Mouse (Mus musculus): ENCODE data around the gene Zyg11b. TPM values are rescaled to one million over a fixed set of nuclear protein-coding genes. Genes with fewer than 3 reads are reported as not detected.

Gene Zyg11b
- 100 to 1,000 TPM; 150 to 152 TPM for total RNA-seq (2021)

DNA sequence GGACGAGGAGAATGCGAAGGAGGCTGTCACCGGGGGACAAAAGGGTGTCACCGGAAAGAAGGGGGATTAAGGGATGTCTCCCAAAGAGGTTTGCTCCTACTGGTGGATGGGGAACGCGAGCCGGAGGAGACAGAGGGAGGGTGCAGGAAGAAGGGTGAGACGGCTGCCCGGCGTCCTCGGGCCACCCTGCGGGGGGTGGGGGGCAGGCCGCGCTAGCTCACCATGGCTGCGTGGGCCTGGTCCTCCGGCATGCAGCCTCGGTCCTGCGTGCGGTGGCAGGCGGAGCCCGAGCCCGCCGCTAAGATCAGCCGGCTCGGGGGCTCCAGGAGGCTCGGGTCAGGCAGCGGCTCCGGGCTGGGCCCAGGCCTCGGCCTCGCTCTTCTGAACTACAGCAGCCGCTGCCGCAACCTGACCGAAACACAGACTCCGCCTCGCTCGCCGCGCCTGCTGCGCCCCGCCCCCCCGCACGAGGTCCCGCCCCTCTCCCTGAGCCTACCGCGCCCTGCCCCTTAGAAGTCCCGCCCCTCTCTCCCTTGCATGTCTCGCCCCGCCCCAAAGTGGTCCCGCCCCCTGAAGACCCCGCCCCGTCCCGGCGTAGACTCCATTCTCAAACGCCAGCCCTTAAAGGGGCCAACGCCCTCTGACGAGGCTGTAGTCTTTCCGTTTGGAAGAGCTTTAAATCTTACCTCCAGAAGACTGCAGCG lies at the start of gene Zyg11b:
TSS of gene Zyg11b (minus strand) at position 427 of the 704 bp plus-strand sequence.
- intact Hi-C loops (cut with DNase I), result no loop called here

DNA sequence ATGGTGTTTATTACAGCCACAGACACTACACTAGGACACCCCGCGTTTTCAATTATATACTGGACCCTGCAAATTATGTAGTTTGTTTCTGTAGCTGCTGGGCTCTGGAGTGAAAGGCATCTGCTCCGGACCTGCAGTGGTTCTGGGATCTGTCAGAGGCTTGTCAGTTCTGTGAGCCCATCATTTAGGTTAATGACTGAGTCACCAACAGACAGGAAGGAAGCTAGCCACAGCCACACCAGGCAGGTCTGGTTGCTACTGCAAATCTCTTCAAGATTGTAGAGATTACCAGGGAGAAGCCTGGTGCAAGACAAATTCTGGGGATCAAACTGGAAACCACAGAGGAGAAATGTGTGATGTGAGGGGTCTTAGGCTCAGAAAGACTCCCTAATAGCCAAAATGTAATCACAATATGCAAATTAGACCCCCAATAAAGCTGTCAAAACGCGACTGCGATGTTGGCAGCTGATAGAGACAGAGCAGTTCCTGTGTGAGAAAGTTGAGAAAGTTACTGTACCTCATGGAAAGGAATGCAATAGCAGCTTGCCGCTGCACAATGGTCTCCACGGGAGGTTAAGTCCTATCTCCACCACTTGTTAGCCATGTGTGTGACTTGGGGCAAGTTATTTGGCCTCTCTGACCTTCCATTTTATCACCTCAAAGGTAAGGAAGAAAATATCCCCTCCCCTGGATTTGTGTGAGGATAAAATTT lies 49.1 kb upstream of the Zyg11b start:
- no peak for DNase-seq
- intact Hi-C loops (cut with DNase I), result loop anchor here (10.0 kb wide), 1 partner anchor 135 kb away; no protein-coding TSS in a partner anchor

More for the DNA sequence above, at the start of gene Zyg11b:
- peak; percentile 96 for DNase-seq

GRCm38 (mm10) chr4:108349064-108349463 lies 48.2 kb upstream of the Zyg11b start:
- no peak for DNase-seq
- intact Hi-C loops (cut with DNase I), result loop anchor here (10.0 kb wide), 1 partner anchor 136 kb away; no protein-coding TSS in a partner anchor

- intact Hi-C loops (cut with DNase I), result loop anchor here (10.0 kb wide), 1 partner anchor 136 kb away; no protein-coding TSS in a partner anchor
- DNase-seq, result no peak
These were observed 47.5 kb upstream of the Zyg11b start for GRCm38 (mm10) chr4:108348256-108348875.

DNA sequence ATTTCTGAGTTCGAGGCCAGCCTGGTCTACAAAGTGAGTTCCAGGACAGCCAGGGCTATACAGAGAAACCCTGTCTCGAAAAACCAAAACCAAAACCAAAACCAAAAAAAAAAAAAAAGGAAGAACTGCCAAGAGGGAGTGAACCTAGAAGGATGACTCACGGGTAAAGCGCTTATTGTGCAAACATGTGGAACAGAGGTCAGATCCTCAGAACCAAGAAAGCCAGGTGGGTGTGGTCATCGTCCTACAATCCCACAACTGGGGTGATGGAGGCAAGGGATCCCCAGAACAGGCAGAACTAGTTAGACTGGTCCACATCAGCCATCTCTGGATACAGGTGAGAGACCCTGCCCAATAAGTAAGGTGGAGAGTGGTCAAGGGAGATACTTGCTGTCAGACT lies 46.2 kb upstream of the Zyg11b start:
- no peak for DNase-seq
- intact Hi-C loops (cut with DNase I), result loop anchor here (10.0 kb wide), 1 partner anchor 138 kb away; no protein-coding TSS in a partner anchor

DNA sequence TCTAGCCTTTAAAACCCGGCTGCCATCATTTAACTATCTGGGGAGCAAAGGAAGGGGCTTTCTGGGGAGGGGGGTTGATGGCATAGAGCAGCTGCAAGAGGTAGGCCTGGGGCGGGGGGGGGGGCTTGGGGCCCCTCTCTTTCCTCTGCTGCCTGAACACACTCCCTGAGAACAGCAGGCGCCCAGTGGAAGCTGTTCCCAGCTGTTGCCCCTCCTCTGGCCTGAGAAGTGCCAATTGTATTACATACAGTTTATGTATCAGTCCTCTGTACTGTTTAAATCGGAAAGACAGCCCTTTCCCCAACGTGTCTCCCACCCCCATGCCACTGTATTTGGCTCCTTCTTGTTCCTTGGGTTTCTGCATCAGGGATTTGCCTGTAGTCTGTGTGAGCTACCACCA lies 44.9 kb upstream of the Zyg11b start:
- intact Hi-C loops (cut with DNase I), result loop anchor here (10.0 kb wide), 1 partner anchor 139 kb away; no protein-coding TSS in a partner anchor
- no peak for DNase-seq

DNA sequence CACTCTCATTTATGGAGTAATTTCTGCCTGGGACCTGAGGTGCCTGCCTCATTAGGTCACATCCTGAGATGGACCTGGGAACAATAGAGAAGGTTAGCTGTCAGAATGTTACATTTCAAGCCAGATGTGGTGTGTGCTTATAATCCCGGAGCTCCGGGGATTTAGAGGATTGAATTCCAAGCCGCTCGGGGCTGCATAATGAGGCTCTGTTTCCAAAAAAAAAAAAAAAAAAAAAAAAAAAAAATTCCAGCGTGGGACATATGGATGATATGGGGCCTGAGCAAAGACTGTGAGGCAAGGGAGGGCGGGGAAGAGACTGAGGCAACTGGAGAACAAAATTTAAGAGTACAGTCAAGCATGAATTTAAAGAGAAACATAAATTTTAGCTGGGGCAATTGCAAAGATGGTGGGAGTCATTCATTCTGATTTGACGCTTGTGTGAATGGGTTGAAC lies 43.8 kb upstream of the Zyg11b start:
- intact Hi-C loops (cut with DNase I), result loop anchor here (10.0 kb wide), 1 partner anchor 140 kb away; no protein-coding TSS in a partner anchor
- DNase-seq, result no peak

DNA sequence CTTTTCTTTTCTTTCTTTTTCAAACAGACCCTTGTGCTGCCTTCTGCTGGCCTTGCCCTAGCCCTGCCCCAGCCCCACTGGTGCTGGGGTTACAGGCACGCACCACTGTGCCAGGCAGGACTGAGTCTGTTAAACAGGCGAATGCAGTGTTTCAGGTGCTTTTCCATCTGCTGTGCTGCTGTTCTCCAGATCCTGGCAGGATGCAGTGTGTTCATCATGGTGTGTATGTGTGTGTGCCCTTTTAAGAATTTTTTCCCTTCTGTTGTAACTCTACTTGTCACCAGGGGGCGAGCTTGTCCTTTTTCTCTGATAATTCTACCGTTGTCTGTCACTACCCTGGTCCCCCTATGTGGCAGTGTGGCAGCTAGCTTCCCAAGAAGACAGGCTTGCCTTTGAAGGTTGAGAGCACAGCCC lies 38.4 kb upstream of the Zyg11b start:
- peak; percentile 72 for DNase-seq
- intact Hi-C loops (cut with DNase I), result loop anchor here (10.0 kb wide), 1 partner anchor 216 kb away; no protein-coding TSS in a partner anchor

DNA sequence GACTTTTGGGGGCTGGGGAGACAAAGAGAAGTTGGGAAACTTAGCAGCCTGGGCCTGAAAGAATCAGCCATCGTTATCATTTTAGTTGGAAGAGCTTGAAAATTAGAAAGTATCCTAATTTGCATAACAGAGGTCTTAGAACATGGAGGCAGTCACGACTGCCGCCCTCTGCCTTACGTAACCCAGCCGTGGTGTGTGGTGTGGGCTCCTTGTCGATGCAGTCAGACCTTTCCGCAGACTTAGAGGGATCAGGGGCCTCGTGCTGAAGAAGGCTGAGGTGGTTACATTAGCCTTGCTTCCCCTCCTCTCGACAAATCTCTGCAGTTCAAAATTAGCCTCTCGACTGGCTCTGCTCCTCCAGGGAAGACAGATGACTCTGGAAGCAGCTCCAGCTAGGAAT lies 37.9 kb upstream of the Zyg11b start:
- DNase-seq, result no peak
- intact Hi-C loops (cut with DNase I), result loop anchor here (10.0 kb wide), 1 partner anchor 216 kb away; no protein-coding TSS in a partner anchor

DNA sequence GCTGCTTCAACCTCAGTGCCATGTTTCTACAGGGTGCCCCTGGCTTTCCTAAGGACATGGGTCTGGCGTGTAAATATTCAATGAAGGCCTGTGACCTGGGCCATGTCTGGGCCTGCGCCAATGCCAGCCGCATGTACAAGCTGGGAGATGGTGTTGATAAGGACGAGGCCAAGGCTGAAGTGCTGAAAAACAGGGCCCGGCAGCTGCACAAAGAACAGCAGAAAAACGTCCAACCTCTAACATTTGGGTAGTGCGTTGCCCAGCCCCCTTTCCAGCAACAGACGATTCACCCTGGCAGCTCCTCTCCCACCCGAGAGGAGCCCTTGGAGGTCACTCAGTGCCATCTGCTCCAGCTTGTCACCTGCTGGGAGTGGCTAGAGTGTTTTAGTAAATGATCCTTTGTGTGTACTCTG lies 37.4 kb upstream of the Zyg11b start:
- intact Hi-C loops (cut with DNase I), result loop anchor here (10.0 kb wide), 1 partner anchor 216 kb away; no protein-coding TSS in a partner anchor
- DNase-seq, result peak; percentile 46

- no peak for DNase-seq
- intact Hi-C loops (cut with DNase I), result loop anchor here (10.0 kb wide), 1 partner anchor 217 kb away; no protein-coding TSS in a partner anchor
These were observed 36.9 kb upstream of the Zyg11b start for GRCm38 (mm10) chr4:108337817-108338216.

DNA sequence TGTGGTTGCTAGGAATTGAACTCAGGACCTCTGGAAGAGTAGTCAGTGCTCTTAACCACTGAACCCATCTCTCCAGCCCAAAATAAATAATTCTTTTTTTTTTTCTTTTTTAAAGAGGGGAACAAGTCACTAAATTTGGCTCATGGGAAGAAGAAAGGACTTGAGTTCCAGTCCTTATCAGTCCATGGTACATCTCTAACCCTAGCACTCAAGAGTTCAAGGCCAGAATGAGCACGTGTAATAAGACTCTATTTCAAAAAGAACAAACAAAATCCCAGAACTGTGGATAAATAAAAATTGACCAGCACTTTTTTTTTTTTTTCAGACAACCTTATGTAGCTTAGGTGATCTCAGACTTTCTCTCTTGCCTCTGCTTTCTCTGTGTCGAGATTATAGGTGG lies 35.9 kb upstream of the Zyg11b start:
- DNase-seq, result no peak
- intact Hi-C loops (cut with DNase I), result loop anchor here (10.0 kb wide), 1 partner anchor 218 kb away; no protein-coding TSS in a partner anchor

GRCm38 (mm10) chr4:108335413-108335812 lies 34.5 kb upstream of the Zyg11b start:
- intact Hi-C loops (cut with DNase I), result loop anchor here (10.0 kb wide), 1 partner anchor 219 kb away; no protein-coding TSS in a partner anchor
- no peak for DNase-seq

- DNase-seq, result no peak
- intact Hi-C loops (cut with DNase I), result loop anchor here (10.0 kb wide), 1 partner anchor 223 kb away; no protein-coding TSS in a partner anchor
These were observed 31.1 kb upstream of the Zyg11b start for GRCm38 (mm10) chr4:108332041-108332440.

- no peak for DNase-seq
- intact Hi-C loops (cut with DNase I), result loop anchor here (10.0 kb wide), 1 partner anchor 225 kb away; no protein-coding TSS in a partner anchor
These were observed 28.9 kb upstream of the Zyg11b start for GRCm38 (mm10) chr4:108329840-108330239.

DNA sequence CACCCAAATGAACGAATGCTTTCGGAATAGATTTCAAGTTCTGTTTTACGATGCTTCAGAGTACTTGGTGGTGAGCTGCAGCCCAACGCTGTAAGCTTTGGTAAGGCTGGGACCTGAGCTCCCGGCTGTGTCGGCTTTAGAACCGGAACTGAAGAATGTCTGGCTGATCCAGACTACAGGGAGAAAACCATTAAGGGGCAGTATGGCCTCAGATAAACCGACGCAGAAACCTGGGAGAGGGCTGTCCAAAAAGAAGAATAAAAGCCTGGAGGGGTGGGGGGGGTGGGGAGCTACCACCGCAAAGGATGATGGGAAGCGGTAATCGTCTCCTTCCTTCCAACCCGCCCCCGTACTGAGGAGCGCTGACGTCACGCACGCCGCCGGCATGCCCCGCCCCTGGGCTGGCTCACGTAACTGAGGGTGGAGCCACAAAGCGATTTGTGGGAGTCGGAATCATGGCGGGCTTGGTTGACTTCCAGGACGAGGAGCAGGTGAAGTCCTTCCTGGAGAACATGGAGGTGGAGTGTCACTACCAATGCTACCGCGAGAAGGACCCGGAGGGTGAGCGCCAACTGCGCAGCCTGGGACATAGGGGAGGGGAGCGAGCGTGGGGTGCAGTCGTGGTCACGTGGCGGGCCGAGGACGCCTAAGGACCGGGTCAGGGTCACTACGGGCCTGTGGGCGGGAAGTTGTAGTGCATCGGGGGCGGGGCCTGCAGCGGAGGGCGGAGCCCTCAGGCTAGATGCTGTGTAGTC lies 27.0 kb upstream of the Zyg11b start, which contains the start of gene Coa7:
TSS of gene Coa7 (plus strand) at position 411 of the 755 bp plus-strand sequence.
- intact Hi-C loops (cut with DNase I), result no loop called here
- peak; percentile 98 for DNase-seq

DNA sequence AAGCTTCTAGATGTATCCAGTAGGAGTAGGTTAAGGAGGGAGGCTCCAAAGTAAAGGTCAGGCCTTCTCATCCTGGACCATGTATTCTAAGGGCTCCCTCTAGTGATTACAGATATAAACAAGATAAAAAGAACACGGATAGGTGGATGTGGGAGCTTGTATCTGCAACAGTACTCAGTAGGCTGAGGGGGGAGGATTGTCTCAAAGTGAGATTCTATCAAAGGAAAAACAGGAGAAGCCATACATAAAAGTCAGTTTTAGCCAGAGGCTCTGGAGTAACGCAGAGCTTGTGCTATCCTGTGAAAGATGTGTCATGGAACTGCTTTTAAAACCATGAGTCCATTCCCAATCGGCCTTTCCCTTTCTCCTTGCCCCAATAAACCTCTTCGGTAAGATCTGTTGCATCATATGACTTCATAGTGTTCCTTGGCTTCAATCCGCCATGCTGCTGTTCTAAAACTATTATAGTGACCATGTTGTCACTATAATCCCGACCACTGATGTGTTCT lies 26.2 kb upstream of the Zyg11b start:
- intact Hi-C loops (cut with DNase I), result no loop called here
- DNase-seq, result no peak

DNA sequence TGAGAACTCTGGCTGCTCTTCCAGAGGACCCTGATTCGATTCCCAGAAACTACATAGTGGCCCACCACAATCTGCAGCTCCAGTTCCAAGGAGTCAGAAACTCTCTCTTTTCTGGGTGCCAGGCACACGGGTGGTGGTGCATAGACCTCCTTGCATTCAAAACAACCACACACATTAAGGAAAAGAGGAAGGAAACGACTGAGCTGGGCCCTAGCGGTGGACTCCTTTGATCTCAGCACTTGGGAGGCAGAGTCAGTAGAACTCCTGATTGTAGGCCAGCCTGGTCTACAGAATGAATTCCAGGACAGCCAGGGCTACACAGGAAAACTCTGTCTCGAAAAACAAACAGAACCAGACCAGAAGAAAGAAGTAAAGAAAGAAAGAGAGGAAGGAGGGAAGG lies 22.7 kb upstream of the Zyg11b start:
- intact Hi-C loops (cut with DNase I), result no loop called here
- DNase-seq, result no peak

GRCm38 (mm10) chr4:108320627-108321380 lies 19.9 kb upstream of the Zyg11b start:
- intact Hi-C loops (cut with DNase I), result no loop called here
- no peak for DNase-seq

All from left cerebral cortex, postnatal 4 days (tissue).